Mouse (Mus musculus): Measurements from ENCODE around the gene Grxcr1.

DNA sequence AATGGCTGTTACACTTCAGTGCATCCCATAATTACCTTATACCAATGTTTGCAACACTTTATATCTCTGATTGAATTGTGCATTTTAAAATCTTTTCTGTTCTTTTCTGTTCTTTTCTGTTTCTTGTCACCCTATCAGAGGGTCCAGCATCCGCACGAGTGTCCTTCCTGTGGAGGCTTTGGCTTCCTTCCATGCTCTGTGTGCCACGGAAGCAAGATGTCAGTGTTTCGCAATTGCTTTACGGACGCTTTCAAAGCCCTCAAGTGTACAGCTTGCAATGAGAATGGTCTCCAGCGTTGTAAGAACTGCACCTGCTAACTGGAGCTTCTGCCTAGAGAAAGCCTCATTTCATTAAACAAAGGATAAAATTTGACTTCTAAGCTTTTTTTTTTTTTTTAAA is 134.3 kb downstream of the Grxcr1 start:
- TF ChIP-seq CTCF (IDR thresholded peaks at IDR 0.05; ENCODE audit: extremely low read depth, insufficient read depth, insufficient read length, insufficient replicate concordance) = no peak
- no peak for TF ChIP-seq POLR2A (IDR thresholded peaks at IDR 0.05; ENCODE audit: low read depth, low read length)
